Mouse (Mus musculus) liver, postnatal 0 days (tissue): ENCODE results near the gene Endou. TPM values are rescaled to one million over a fixed set of nuclear protein-coding genes. Genes with fewer than 3 reads are reported as not detected.

Source experiments
- ATAC-seq: fragments of 200-750 bp; cut with Nextera tagmentation; 2 replicates; pipeline ENCODE4 v1.8.0; 2017; ENCODE audit warnings: mild to moderate bottlenecking, moderate library complexity
- DNase-seq: peaks from one replicate; pipeline ENCODE4 v3.0.0-alpha.2; 2016
- H3K27ac ChIP-seq: fragments of 300-500 bp; sonication (generic); 2 replicates; pipeline ENCODE4 v1.5.1; 2014; ENCODE audit warnings: antibody characterized with exemption, moderate library complexity, mild to moderate bottlenecking, low read depth
- H3K27me3 ChIP-seq: fragments of 300-500 bp; sonication (generic); 2 replicates; pipeline ENCODE4 v1.6.1; 2014; ENCODE audit warnings: low read length, control low read depth, mixed read lengths; ENCODE audit not compliant: insufficient read depth
- H3K36me3 ChIP-seq: fragments of 300-500 bp; sonication (generic); replicated peaks from 2 replicates; pipeline ENCODE4 v1.6.1; 2014; ENCODE audit warnings: mild to moderate bottlenecking, control low read depth, low read length, moderate library complexity, mixed read lengths; ENCODE audit not compliant: insufficient read depth
- H3K4me1 ChIP-seq: fragments of 300-500 bp; sonication (generic); 2 replicates; pipeline ENCODE4 v1.6.1; 2014; ENCODE audit warnings: antibody characterized with exemption, mild to moderate bottlenecking, control low read depth; ENCODE audit not compliant: insufficient read depth
- H3K4me2 ChIP-seq: fragments of 300-500 bp; sonication (generic); 2 replicates; pipeline ENCODE4 v1.6.1; 2014; ENCODE audit warnings: low read depth, mild to moderate bottlenecking, low read length, moderate library complexity, mixed read lengths
- H3K4me3 ChIP-seq: fragments of 300-500 bp; sonication (generic); 2 replicates; pipeline ENCODE4 v1.5.1; 2014; ENCODE audit warnings: low read depth, low read length
- H3K9ac ChIP-seq: fragments of 300-500 bp; sonication (generic); replicated peaks from 2 replicates; pipeline ENCODE4 v1.6.1; 2014; ENCODE audit warnings: mild to moderate bottlenecking, moderate library complexity
- H3K9me3 ChIP-seq: fragments of 300-500 bp; sonication (generic); 2 replicates; pipeline ENCODE4 v1.6.1; 2016; ENCODE audit warnings: mild to moderate bottlenecking, control low read depth, low read length, mixed read lengths
- CTCF ChIP-seq: sonication (generic); IDR thresholded peaks from 2 replicates; pipeline ENCODE4 v1.5.1; 2016; ENCODE audit warnings: antibody characterized with exemption, low read depth
- EP300 ChIP-seq: IDR thresholded peaks from 2 replicates; pipeline ENCODE4 v1.6.1; 2016; ENCODE audit warnings: antibody characterized with exemption, low read depth, mild to moderate bottlenecking
- WGBS: fragments of 180-500 bp; shearing (Covaris S2); extraction: QIAGEN DNeasy Blood & Tissue Kit; methylation state at CpG from one replicate; pipeline ENCODE4 v1.1.7; 2014; ENCODE audit not compliant: insufficient replicate concordance; 5-methylcytosine and 5-hydroxymethylcytosine counted together
- polyA plus RNA-seq: library from polyadenylated mRNA; unstranded; fragments of >200 nt; fragmentation: Nextera tagmentation; extraction: Ambion mirVana; gene quantifications from 2 replicates; pipeline ENCODE4 v1.2.1, GENCODE M21; 2015

Endou gene
- polyA plus RNA-seq, 1 experiment from 2014 or later: 0.82 TPM

GRCm38 (mm10) chr15:97766194-97766593 is 35.1 kb upstream of the Endou start:
- DNase-seq (no peak), ATAC-seq (no peak)
- no peak overlapping the region; the same call in 1 of the 2 replicates for H3K27ac ChIP-seq
- peak overlapping the region; percentile 84 for H3K4me2 ChIP-seq
- peak overlapping the region; percentile 38; the same call in 1 of the 2 replicates for H3K9ac ChIP-seq
- TF ChIP-seq EP300: no peak
- TF ChIP-seq CTCF: no peak
- no peaks in the 10 kb centered on the region for H3K9me3 ChIP-seq
- WGBS: 30% methylated on average over 8 of the region's 8 CpGs
- no peaks in the 10 kb centered on the region for H3K36me3 ChIP-seq
- H3K4me3 ChIP-seq: peak overlapping the region; percentile 51
- H3K4me1 ChIP-seq: peaks cover 33% of the 10 kb centered on the region
- peaks cover 14% of the 10 kb centered on the region for H3K27me3 ChIP-seq

- Histone ChIP-seq H3K27ac (no peak overlapping the region), H3K4me2 (0 out of 2 replicates have a peak overlapping the region, but pooled peaks have one; percentile 84), H3K4me1 (peaks cover 35% of the 10 kb centered on the region), H3K9me3 (no peaks in the 10 kb centered on the region), H3K4me3 (no peak overlapping the region), H3K9ac (no peak overlapping the region), H3K27me3 (peaks cover 14% of the 10 kb centered on the region), H3K36me3 (no peaks in the 10 kb centered on the region)
- 41% methylated on average over 12 of the region's 13 CpGs for WGBS
- no peak for DNase-seq
- no peak for TF ChIP-seq EP300
- no peak for TF ChIP-seq CTCF
- ATAC-seq: no peak
These were observed 34.1 kb upstream of the Endou start for GRCm38 (mm10) chr15:97765090-97765794.

GRCm38 (mm10) chr15:97764532-97764931 is 33.4 kb upstream of the Endou start:
- no peak for DNase-seq
- peaks cover 14% of the 10 kb centered on the region for H3K27me3 ChIP-seq
- peaks cover 36% of the 10 kb centered on the region for H3K4me1 ChIP-seq
- H3K9ac ChIP-seq: no peak overlapping the region
- 73% methylated on average over 2 of the region's 2 CpGs for whole genome bisulfite sequencing
- ATAC-seq: no peak
- H3K9me3 ChIP-seq: no peaks in the 10 kb centered on the region
- no peaks in the 10 kb centered on the region for H3K36me3 ChIP-seq
- no peak overlapping the region for H3K4me3 ChIP-seq
- H3K27ac ChIP-seq: no peak overlapping the region
- no peak overlapping the region for H3K4me2 ChIP-seq
- TF ChIP-seq CTCF (no peak), EP300 (no peak)

- ATAC-seq: no peak
- WGBS: 56% methylated on average over 9 of the region's 9 CpGs
- Histone ChIP-seq H3K9me3 (no peaks in the 10 kb centered on the region), H3K9ac (no peak overlapping the region), H3K27me3 (peaks cover 14% of the 10 kb centered on the region), H3K4me2 (no peak overlapping the region), H3K27ac (no peak overlapping the region), H3K36me3 (no peaks in the 10 kb centered on the region), H3K4me3 (no peak overlapping the region), H3K4me1 (peaks cover 36% of the 10 kb centered on the region)
- DNase-seq: no peak
- no peak for TF ChIP-seq EP300
- no peak for TF ChIP-seq CTCF
These were observed 32.3 kb upstream of the Endou start for GRCm38 (mm10) chr15:97763256-97764049.

GRCm38 (mm10) chr15:97762733-97763132 is 31.6 kb upstream of the Endou start:
- Histone ChIP-seq H3K27me3 (peaks cover 14% of the 10 kb centered on the region), H3K4me3 (no peak overlapping the region), H3K4me2 (no peak overlapping the region), H3K9me3 (no peaks in the 10 kb centered on the region), H3K36me3 (no peaks in the 10 kb centered on the region), H3K9ac (no peak overlapping the region; the same call in 1 of the 2 replicates), H3K27ac (no peak overlapping the region), H3K4me1 (peaks cover 30% of the 10 kb centered on the region)
- WGBS: 62% methylated on average over 9 of the region's 9 CpGs
- TF ChIP-seq EP300: no peak
- TF ChIP-seq CTCF: no peak
- ATAC-seq (no peak), DNase-seq (no peak)

GRCm38 (mm10) chr15:97761438-97761837 is 30.3 kb upstream of the Endou start:
- Histone ChIP-seq H3K36me3 (no peaks in the 10 kb centered on the region), H3K9me3 (no peaks in the 10 kb centered on the region), H3K27me3 (peaks cover 3% of the 10 kb centered on the region), H3K4me1 (peaks cover 19% of the 10 kb centered on the region; the same call in 1 of the 2 replicates), H3K4me2 (no peak overlapping the region), H3K4me3 (no peak overlapping the region), H3K27ac (no peak overlapping the region), H3K9ac (no peak overlapping the region)
- 56% methylated on average over 13 of the region's 13 CpGs for WGBS
- peak; percentile 25; the same call in 1 of the 2 replicates for TF ChIP-seq CTCF
- no peak for TF ChIP-seq EP300
- ATAC-seq (no peak), DNase-seq (no peak)
